Mouse (Mus musculus) bone marrow macrophage, adult 2 months (primary cell): ENCODE results near the gene Cog3. TPM values are rescaled to one million over a fixed set of nuclear protein-coding genes. Genes with fewer than 3 reads are reported as not detected.

Source experiments
- H3K27ac ChIP-seq: 2 replicates; pipeline ENCODE4 v1.5.1; 2012; ENCODE audit warnings: low read depth, low read length; ENCODE audit not compliant: insufficient read depth
- H3K4me1 ChIP-seq: 2 replicates; pipeline ENCODE4 v1.6.1; 2012; ENCODE audit warnings: low read length; ENCODE audit not compliant: control insufficient read depth, insufficient read depth
- H3K4me3 ChIP-seq: 2 replicates; pipeline ENCODE4 v1.5.1; 2012; ENCODE audit warnings: mild to moderate bottlenecking, low read length, moderate library complexity; ENCODE audit not compliant: insufficient read depth
- CTCF ChIP-seq: IDR thresholded peaks from 2 replicates; pipeline ENCODE4 v1.5.1; 2012; ENCODE audit warnings: low read depth, mild to moderate bottlenecking, low read length, moderate library complexity
- POLR2A ChIP-seq: IDR thresholded peaks from 2 replicates; pipeline ENCODE4 v1.6.1; 2012; ENCODE audit warnings: mild to moderate bottlenecking, low read depth, low read length, borderline replicate concordance
- polyA plus RNA-seq: library from polyadenylated mRNA; stranded (reverse); fragments of >200 nt; gene quantifications from 2 replicates; pipeline ENCODE4 v1.2.4, GENCODE M21; 2012; ENCODE audit not compliant: missing spikeins, insufficient read depth, insufficient read length

Gene Cog3
- polyA plus RNA-seq, 1 experiment: 15.3 TPM

DNA sequence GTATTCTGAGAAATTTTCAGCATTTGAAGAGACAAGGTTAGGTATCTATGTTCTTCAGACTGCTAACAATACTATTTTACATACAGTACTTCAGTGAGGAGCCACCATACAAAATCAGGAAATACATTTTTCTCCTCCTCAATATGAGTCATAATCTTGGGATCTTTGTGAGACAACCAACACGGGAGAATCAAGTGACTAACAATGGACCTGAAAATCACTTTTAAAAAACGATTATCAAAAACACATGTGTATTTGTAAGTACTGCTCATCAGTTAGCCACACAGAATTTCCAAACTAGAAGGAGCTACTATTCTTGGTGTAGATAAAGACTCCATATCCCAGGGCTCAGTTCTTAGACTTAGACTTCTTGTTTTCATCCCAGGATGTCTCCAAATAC, 23.0 kb downstream of the Cog3 start:
- no peak for TF ChIP-seq POLR2A
- no peak for TF ChIP-seq CTCF
- no peak overlapping the region for H3K4me3 ChIP-seq
- peak overlapping the region; percentile 93 for H3K27ac ChIP-seq
- H3K4me1 ChIP-seq: peaks cover 32% of the 10 kb centered on the region

DNA sequence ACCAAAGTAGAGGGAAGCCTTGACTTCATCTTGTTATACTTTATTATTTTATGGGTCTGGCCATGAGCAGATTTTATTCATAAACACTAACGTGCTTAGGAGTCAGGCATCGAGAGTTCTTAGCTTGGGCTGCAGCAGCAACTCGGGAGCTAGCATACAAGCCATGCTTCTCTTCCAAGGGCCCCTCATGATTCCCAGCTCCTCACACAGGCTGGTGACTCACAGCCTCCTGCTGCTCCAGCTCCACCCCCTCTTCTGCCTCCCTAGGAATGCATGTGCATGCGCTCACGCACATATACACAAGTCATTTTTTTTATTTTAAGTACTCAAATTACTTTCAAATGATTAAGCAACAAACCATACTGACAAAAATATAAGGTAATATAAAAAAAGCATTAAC, 26.2 kb downstream of the Cog3 start:
- Histone ChIP-seq H3K27ac (peak overlapping the region; percentile 22; the same call in 1 of the 2 replicates), H3K4me1 (peaks cover 32% of the 10 kb centered on the region), H3K4me3 (no peak overlapping the region)
- TF ChIP-seq POLR2A (no peak), CTCF (no peak)

DNA sequence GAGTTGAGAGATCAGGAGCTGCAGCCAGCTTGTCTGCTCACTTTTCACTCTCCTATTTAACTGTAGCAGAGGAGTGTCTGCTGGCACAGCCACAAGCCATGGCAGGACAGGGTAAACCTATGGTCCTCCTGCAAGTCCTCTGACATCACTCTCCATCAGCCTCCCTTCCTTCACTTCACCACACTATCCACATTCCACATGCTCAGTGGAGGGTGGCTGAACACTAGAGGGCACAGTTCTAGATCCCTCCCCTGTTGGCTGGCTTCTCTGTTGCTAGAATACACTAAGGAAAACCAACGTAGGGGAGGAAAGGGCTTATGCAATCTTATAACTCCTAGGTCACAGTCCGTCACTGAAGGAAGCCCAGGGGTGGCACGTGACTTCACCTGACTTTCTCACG, 27.3 kb downstream of the Cog3 start:
- TF ChIP-seq POLR2A (no peak), CTCF (no peak)
- Histone ChIP-seq H3K4me1 (peaks cover 30% of the 10 kb centered on the region), H3K27ac (no peak overlapping the region), H3K4me3 (no peak overlapping the region)

- H3K4me3 ChIP-seq: no peak overlapping the region
Observed at GRCm38 (mm10) chr14:75722816-75723215, 31.5 kb downstream of the Cog3 start.

DNA sequence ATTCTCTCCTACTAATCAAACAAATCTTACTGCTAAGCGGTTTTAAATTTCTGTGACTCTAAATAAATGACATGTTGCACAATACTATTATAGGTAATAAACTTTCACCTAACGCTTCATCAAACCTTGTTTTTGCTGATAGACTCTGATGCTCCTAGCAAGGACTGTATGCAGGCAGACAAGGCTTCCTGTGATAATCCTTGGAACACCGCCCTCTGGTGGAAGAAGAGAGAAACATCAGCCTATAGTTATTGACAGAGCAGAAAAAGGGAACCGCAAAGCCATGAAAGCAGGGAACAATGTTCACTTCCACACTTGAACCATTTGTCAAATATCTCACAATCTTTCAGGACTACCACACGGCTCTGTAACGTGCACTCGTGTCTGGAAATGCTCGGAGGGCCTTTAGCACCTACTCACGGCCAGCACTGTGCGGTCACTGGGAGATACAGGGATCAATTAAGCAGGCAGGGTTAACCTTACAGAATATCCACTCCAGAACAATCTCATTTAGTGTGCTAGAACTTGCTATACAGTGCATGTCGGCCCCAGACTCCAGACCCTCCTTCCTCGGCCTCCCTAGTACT, 32.2 kb downstream of the Cog3 start:
- TF ChIP-seq CTCF: no peak
- no peak for TF ChIP-seq POLR2A
- H3K4me3 ChIP-seq: no peak overlapping the region
- peaks cover 2% of the 10 kb centered on the region for H3K4me1 ChIP-seq
- no peak overlapping the region for H3K27ac ChIP-seq

More at GRCm38 (mm10) chr14:75722816-75723215, 31.5 kb downstream of the Cog3 start:
- no peak for TF ChIP-seq CTCF
- no peak for TF ChIP-seq POLR2A
- H3K4me1 ChIP-seq: peaks cover 9% of the 10 kb centered on the region
- H3K27ac ChIP-seq: no peak overlapping the region

DNA sequence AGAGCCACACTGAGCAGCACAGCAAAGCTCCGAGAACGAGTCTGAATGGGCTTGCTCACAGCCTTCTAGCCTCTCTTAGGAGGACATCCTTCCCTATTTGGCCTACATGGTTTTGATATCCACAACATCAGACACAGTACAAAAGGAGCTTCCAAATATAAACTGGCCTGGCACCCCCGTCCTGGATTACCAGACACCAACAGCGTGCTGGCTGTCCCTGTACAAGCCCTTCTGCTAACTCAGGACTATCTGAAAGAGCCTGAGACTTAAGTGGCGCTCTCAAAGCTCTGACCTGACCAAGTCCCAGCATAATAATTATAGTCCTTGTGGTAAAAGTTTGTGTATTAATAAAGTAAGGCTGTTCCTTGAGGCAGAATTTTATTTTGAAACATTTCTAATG, 34.2 kb downstream of the Cog3 start:
- no peak for TF ChIP-seq POLR2A
- no peak for TF ChIP-seq CTCF
- Histone ChIP-seq H3K4me3 (no peak overlapping the region), H3K27ac (no peak overlapping the region), H3K4me1 (no peaks in the 10 kb centered on the region)

GRCm38 (mm10) chr14:75716410-75716809, 37.9 kb downstream of the Cog3 start:
- H3K4me3 ChIP-seq: no peak overlapping the region
- TF ChIP-seq POLR2A: no peak
- TF ChIP-seq CTCF: no peak

DNA sequence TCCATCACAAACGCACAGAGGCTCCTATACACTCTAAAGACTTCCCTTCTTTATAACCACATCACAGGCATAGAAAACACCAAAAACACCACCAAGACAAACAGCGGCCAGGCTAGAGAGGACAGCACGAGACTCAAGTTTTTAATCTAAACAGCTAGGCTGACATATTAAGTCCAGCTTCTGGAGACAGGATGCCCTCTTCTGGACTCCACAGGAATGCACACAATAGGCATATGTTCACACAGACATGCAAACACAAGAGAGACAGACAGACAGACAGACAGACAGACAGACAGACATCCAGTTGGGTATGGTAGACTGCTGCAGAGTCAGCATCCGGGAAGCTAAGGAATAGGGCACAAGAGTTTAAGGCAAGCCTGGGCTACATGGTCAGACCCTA, 40.7 kb downstream of the Cog3 start:
- TF ChIP-seq CTCF (no peak), POLR2A (no peak)
- no peak overlapping the region for H3K4me3 ChIP-seq
- no peak overlapping the region for H3K27ac ChIP-seq
- H3K4me1 ChIP-seq: no peaks in the 10 kb centered on the region

More at GRCm38 (mm10) chr14:75716410-75716809, 37.9 kb downstream of the Cog3 start:
- Histone ChIP-seq H3K4me1 (no peaks in the 10 kb centered on the region), H3K27ac (no peak overlapping the region)

GRCm38 (mm10) chr14:75712687-75713086, 41.6 kb downstream of the Cog3 start:
- Histone ChIP-seq H3K27ac (no peak overlapping the region), H3K4me3 (no peak overlapping the region), H3K4me1 (no peaks in the 10 kb centered on the region)
- TF ChIP-seq CTCF (no peak), POLR2A (no peak)

GRCm38 (mm10) chr14:75711731-75712130, 42.6 kb downstream of the Cog3 start:
- H3K27ac ChIP-seq: no peak overlapping the region

More at GRCm38 (mm10) chr14:75711731-75712130, 42.6 kb downstream of the Cog3 start:
- no peak overlapping the region for H3K4me3 ChIP-seq
- no peak for TF ChIP-seq POLR2A
- no peak for TF ChIP-seq CTCF
- no peaks in the 10 kb centered on the region for H3K4me1 ChIP-seq
